Mouse (Mus musculus): ENCODE measurements at regions not wholly inside any gene's neighbourhood (a gene's known extent, or its start where the extent isn't known, plus 50 kb on each side); places are given as distances from the start of the nearest gene placed in this dataset.
A peak's percentile ranks its signal among the peaks of the same experiment; 100 is the strongest.

DNA sequence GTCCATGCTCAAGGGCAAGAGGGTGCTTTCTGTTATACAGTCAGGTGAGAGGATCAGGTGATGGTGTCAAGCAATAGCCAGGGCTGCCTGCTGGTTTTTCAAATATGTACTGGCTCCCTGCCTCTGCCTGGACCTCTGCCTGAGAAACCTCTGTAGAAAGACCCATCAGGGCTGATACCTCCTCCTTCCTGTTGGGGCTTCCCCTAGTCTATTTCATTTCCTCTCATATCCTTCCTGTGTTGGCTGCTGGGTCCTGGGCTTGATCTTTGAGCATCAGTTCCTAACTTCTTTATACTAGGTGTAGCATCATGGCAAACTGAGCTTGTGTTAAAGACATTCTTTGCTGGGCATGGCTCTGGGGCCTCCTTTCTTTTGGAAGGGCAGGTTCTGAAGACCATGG is 89.5 kb downstream of the Tmem38b start:
- Histone ChIP-seq H3K27me3 (replicated peaks) (no peaks in the 10 kb centered on the region), H3K9me3 (replicated peaks) (no peaks in the 10 kb centered on the region), H3K4me1 (no peaks in the 10 kb centered on the region), H3K4me3 (no peak overlapping the region), H3K9ac (no peak overlapping the region), H3K36me3 (no peaks in the 10 kb centered on the region), H3K27ac (no peak overlapping the region), H3K4me2 (no peak overlapping the region)
- ATAC-seq = no peak

DNA sequence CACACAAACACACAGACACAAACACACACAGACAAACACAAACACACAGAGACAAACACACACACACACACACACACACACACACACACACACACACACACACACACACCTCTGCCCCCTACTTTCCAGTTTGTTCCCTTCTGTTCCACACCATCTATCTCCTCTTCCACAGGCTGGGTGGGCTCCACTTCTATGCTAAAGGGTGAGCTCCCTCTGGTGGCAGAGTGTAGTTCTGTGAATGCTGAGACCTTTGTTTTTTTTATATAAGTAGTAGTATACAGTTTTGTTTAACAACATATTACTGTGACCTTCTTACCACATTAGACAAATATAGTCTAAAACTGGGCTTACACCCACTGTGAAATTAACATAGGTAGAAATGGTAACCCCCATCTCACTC is 93.3 kb downstream of the Tmem38b start:
- H3K36me3 ChIP-seq = no peaks in the 10 kb centered on the region
- H3K4me1 ChIP-seq = no peaks in the 10 kb centered on the region
- H3K9me3 ChIP-seq (replicated peaks) = no peaks in the 10 kb centered on the region
- no peak overlapping the region for H3K4me2 ChIP-seq
- no peaks in the 10 kb centered on the region for H3K27me3 ChIP-seq (replicated peaks)
- ATAC-seq = no peak
- no peak overlapping the region for H3K9ac ChIP-seq
- no peak overlapping the region for H3K4me3 ChIP-seq
- no peak overlapping the region for H3K27ac ChIP-seq

DNA sequence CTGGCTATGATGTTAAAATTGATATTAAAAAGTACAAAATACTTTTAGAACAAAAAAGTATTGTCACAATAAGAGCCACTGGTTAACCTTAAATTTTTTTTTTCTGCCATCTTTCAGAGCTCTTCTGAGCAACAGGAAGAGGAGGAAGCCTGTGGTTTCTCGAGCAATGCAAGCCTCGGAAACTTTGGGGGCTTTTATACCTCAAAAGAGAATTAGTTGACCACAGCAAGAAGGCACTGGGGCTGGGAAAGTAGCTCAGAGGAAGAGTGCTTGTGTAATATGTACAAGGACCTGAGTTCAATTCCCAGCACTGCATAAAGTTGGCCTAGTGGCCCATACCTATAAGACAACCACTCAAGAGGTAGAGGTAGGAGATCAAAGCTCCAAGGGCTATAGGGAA is 94.7 kb downstream of the Tmem38b start:
- Histone ChIP-seq H3K9ac (no peak overlapping the region), H3K4me3 (no peak overlapping the region), H3K27me3 (replicated peaks) (no peaks in the 10 kb centered on the region), H3K9me3 (replicated peaks) (no peaks in the 10 kb centered on the region), H3K36me3 (no peaks in the 10 kb centered on the region), H3K4me2 (no peak overlapping the region), H3K27ac (no peak overlapping the region), H3K4me1 (no peaks in the 10 kb centered on the region)
- WGBS (ENCODE audit: insufficient replicate concordance) = 16% methylated on average over 2 of the region's 2 CpGs
- ATAC-seq = no peak

DNA sequence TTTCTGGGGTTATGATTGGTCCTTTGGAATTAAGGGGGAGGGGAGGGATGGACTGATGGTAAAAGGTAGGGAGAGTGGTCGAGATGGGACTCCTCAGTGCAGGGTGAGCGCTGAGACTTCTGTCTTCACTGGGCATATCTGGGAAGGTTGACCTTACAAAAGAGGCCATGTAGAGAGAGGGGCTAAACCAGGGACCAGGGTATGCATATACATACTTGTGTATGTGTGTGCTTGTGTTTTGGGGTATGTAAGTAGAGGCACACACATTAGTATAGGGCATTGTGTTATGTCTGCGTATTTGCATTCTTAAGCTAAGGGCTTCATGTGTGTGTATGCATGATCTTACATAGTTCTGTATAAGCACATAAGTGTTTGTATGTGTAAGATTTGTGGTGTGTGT is 105.2 kb downstream of the Tmem38b start:
- Histone ChIP-seq H3K9me3 (replicated peaks) (no peaks in the 10 kb centered on the region), H3K4me1 (no peaks in the 10 kb centered on the region), H3K27me3 (replicated peaks) (no peaks in the 10 kb centered on the region), H3K4me2 (no peak overlapping the region), H3K4me3 (no peak overlapping the region), H3K27ac (no peak overlapping the region), H3K9ac (no peak overlapping the region), H3K36me3 (no peaks in the 10 kb centered on the region)
- no peak for ATAC-seq
- WGBS (ENCODE audit: insufficient replicate concordance) = 74% methylated on average over 3 of the region's 3 CpGs

DNA sequence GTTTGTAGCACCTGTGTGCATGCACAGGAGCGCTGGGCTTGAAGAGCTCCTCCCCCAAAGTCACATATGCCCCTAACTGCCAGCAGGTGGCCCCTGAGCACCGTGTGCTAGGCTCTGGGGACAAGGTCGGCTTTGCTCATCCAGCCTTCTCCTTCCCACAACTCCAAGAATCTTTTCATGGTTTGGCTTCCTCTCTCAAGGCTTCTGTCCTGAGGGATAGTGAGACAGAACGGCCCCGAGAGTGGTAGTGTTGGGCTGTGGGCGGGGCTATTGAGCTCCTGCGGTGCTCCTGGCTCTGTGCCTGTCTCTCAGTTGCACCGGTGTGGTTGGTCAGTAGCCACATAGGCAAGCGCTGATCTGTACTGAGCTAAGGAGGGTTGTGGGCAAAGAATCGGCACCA is 105.7 kb downstream of the Tmem38b start:
- Histone ChIP-seq H3K4me3 (no peak overlapping the region), H3K9me3 (replicated peaks) (no peaks in the 10 kb centered on the region), H3K4me2 (peak overlapping the region; percentile 29), H3K36me3 (no peaks in the 10 kb centered on the region), H3K27ac (no peak overlapping the region), H3K27me3 (replicated peaks) (no peaks in the 10 kb centered on the region), H3K4me1 (no peaks in the 10 kb centered on the region), H3K9ac (no peak overlapping the region)
- WGBS (ENCODE audit: insufficient replicate concordance) = 7% methylated on average over 10 of the region's 10 CpGs
- ATAC-seq = 0 out of 2 replicates have a peak, but pooled peaks have one; percentile 15

DNA sequence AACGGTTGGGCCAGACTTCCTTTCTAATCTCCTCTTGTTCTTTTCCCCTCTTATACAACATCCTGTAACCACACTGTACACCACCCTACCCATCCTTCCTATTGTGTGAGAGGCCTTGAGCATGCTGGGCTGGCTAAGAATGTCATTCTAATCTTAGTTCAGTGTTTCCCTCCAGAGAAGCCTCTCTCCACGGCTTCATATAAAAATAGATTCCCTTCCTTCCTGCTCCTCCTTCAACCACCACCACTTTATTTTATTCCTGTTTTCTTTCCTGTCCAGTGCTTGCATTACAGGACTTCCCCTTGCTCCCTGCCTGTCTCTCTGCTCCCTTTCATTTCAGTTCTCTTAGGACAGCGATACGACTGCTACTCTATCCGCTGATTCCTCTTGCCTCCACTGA is 109.5 kb downstream of the Tmem38b start:
- no peak for ATAC-seq
- H3K27ac ChIP-seq = no peak overlapping the region
- WGBS (ENCODE audit: insufficient replicate concordance) = 18% methylated on average over 5 of the region's 5 CpGs

DNA sequence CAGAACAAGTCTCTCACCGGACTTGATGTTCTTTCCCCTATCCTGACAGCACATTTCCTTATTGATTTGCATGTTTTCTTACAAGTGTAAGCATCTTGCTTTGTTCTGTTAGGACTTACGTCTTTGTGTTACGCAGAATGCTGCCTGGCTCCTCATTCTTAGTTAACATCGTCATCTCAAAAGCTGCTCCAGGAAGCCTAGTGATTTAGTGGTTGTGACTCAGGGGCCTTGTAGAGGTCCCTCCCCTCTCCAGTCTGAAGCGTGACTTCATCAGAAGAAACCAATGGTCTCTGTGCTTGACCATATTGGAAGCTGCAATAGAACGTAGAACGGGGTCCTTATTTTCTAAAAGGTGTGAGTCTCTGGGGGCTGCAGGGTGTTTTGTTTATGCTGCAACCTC is 122.9 kb downstream of the Tmem38b start:
- H3K27ac ChIP-seq = no peak overlapping the region
- H3K4me3 ChIP-seq = no peak overlapping the region
- H3K4me1 ChIP-seq = no peaks in the 10 kb centered on the region
- H3K4me2 ChIP-seq = no peak overlapping the region
- no peaks in the 10 kb centered on the region for H3K36me3 ChIP-seq
- no peak for ATAC-seq
- 75% methylated on average over 7 of the region's 7 CpGs for WGBS (ENCODE audit: insufficient replicate concordance)
- no peak overlapping the region for H3K9ac ChIP-seq
- H3K27me3 ChIP-seq (replicated peaks) = no peaks in the 10 kb centered on the region
- no peaks in the 10 kb centered on the region for H3K9me3 ChIP-seq (replicated peaks)

More for the DNA sequence above, 109.5 kb downstream of the Tmem38b start:
- Histone ChIP-seq H3K27me3 (replicated peaks) (no peaks in the 10 kb centered on the region), H3K4me3 (no peak overlapping the region), H3K36me3 (no peaks in the 10 kb centered on the region), H3K4me1 (no peaks in the 10 kb centered on the region), H3K4me2 (no peak overlapping the region), H3K9me3 (replicated peaks) (no peaks in the 10 kb centered on the region), H3K9ac (no peak overlapping the region)

DNA sequence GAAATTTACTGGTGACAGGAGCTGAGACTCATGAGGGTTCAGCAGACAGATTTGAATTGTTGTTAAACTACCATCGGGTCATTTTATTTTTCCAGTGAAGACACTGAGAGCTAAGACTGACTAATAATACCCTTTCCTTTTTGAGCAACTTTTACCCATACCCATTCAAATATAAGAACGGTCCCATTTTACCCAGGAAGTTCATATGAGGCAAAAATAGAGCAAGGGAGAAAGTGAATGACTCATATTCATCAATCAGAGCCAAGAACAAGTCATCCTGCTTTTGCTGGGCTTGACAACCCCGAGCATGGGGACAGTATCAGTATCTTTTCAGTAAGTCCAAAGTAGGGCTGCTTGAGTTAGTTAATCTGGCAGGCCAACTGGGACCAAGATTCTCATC is 123.3 kb downstream of the Tmem38b start:
- H3K27me3 ChIP-seq (replicated peaks) = no peaks in the 10 kb centered on the region
- no peak overlapping the region for H3K4me2 ChIP-seq
- no peak for ATAC-seq
- no peaks in the 10 kb centered on the region for H3K36me3 ChIP-seq
- H3K4me3 ChIP-seq = no peak overlapping the region
- no peak overlapping the region for H3K9ac ChIP-seq
- H3K27ac ChIP-seq = no peak overlapping the region
- no peaks in the 10 kb centered on the region for H3K9me3 ChIP-seq (replicated peaks)
- 58% methylated on average over 3 of the region's 3 CpGs for WGBS (ENCODE audit: insufficient replicate concordance)
- H3K4me1 ChIP-seq = no peaks in the 10 kb centered on the region

DNA sequence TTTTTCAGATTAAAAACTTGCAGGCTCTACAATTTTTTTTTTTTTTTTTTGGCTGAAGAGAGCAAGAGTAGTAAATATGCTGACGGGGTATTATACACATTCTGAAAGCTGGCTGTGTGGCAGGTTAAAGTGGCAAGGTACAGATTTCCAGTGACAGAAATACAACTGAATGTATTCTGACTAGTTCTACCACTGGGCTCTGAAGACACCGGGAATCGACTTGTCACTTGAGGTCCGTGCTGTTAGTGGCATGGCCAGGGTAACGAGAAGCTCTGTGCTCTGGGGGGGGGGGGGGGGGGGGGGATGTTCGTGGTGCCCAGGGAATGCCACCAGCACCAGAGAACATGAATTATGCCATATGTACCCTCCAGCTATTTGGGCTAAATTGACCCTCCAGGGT is 124.7 kb downstream of the Tmem38b start:
- ATAC-seq = no peak
- H3K4me1 ChIP-seq = no peaks in the 10 kb centered on the region
- 67% methylated on average over 6 of the region's 6 CpGs for WGBS (ENCODE audit: insufficient replicate concordance)
- no peaks in the 10 kb centered on the region for H3K9me3 ChIP-seq (replicated peaks)
- H3K4me2 ChIP-seq = no peak overlapping the region
- H3K9ac ChIP-seq = no peak overlapping the region
- no peaks in the 10 kb centered on the region for H3K36me3 ChIP-seq
- H3K4me3 ChIP-seq = no peak overlapping the region
- no peaks in the 10 kb centered on the region for H3K27me3 ChIP-seq (replicated peaks)
- H3K27ac ChIP-seq = no peak overlapping the region

DNA sequence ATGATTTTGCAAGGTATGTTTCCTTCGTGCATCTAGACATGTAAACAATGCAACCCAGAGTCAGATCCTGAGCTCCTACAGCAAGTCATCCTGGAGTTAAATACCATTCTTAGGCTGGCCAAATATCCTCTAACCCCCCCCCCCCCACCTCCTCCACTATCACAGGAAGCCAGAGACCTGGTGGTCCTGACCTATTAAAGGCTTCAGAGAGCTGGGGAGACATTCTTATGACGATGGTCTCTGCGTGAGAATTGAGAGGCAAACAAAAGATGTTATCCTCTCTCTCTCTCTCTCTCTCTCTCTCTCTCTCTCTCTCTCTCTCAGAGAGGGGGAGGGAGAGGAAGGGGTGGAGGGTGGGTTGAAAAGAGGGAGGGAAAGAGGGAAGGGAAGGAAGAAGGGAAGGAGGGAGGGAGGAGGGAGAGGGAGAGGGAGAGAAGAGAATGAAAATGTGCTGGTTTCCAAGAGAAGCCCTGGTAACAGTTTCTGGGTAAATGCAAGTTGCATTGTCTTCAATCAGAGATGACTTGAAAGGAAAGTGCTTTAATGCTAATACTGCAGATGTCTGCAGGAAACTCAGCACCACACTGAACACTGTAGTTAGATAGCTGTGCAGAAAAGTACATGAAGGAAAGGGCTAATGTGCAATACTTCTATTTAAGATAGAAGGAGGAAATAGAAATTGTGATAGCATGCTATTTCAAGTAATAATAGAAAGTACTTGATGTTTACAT is 125.3 kb downstream of the Tmem38b start:
- no peaks in the 10 kb centered on the region for H3K9me3 ChIP-seq (replicated peaks)
- no peak for ATAC-seq
- H3K36me3 ChIP-seq = no peaks in the 10 kb centered on the region
- no peak overlapping the region for H3K4me3 ChIP-seq
- no peaks in the 10 kb centered on the region for H3K4me1 ChIP-seq
- H3K27me3 ChIP-seq (replicated peaks) = no peaks in the 10 kb centered on the region
- no peak overlapping the region for H3K27ac ChIP-seq
- H3K9ac ChIP-seq = no peak overlapping the region
- 26% methylated on average over 3 of the region's 3 CpGs for WGBS (ENCODE audit: insufficient replicate concordance)
- H3K4me2 ChIP-seq = no peak overlapping the region

DNA sequence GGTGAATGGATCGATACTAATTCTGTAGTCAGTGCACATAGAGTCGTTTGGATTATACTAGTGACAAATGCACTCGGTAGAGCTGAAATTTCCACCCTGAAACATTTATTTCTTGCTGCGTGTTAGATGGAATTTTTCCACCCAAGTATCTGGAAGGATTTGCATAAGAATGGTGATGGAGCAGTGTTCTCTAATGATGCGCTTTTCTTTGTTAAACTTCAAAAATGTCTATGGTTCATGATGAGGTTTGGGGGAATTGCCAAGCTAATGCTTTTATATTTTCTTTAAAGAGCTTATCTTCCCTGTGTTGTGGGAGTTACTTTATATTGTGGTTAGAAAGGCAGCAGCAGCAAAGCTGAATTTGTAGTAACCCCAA is 125.9 kb downstream of the Tmem38b start:
- Histone ChIP-seq H3K27me3 (replicated peaks) (no peaks in the 10 kb centered on the region), H3K27ac (no peak overlapping the region), H3K36me3 (no peaks in the 10 kb centered on the region), H3K4me2 (no peak overlapping the region), H3K4me1 (no peaks in the 10 kb centered on the region), H3K9ac (no peak overlapping the region), H3K9me3 (replicated peaks) (no peaks in the 10 kb centered on the region), H3K4me3 (no peak overlapping the region)
- WGBS (ENCODE audit: insufficient replicate concordance) = 61% methylated on average over 5 of the region's 5 CpGs
- no peak for ATAC-seq

DNA sequence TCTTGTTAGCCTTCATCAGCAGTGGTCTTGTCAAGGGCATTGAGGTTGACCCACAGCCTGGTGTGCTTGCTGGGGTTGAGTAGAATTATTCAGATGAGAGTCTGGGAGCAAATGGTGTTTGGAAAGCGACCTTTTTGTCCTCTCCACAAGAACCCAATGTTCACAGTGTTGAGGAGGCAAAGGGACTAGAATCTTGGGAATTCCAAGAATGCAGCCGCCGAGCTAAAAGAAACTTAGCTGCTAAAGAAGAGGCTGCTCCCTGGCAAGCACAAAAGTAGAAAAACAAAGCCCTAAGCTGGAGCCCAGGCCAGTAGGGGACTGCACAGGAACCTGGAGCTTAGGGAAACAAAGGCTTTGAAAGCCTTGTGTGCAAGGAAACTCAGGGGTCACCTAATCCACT is 126.4 kb downstream of the Tmem38b start:
- Histone ChIP-seq H3K27ac (no peak overlapping the region), H3K9me3 (replicated peaks) (no peaks in the 10 kb centered on the region), H3K27me3 (replicated peaks) (no peaks in the 10 kb centered on the region), H3K9ac (no peak overlapping the region), H3K4me2 (no peak overlapping the region), H3K4me3 (no peak overlapping the region), H3K36me3 (no peaks in the 10 kb centered on the region), H3K4me1 (no peaks in the 10 kb centered on the region)
- WGBS (ENCODE audit: insufficient replicate concordance) = 23% methylated on average over 3 of the region's 3 CpGs
- ATAC-seq = no peak

DNA sequence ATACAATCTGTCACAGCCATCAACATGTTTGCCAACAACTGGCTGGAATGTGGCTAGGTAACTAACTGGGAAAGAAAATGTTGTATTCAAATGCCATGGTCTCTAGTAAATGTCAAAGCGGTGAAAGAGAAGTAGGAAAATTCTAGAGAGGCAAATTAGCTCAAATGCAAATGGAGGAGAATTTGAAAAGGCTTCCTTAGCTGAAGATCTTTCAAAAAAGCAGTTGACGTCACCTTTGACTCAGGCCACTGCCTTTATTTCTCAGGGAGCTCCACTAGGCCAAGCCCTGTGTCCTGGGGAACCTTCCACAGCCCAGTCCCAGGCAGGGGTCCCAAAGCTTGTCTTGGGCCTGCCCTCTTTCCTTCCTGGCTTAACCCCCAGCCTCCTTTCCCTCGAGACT is 136.6 kb downstream of the Tmem38b start:
- H3K9me3 ChIP-seq (replicated peaks) = no peaks in the 10 kb centered on the region
- H3K4me3 ChIP-seq = no peak overlapping the region
- H3K4me2 ChIP-seq = no peak overlapping the region
- H3K9ac ChIP-seq = no peak overlapping the region
- ATAC-seq = no peak
- H3K27ac ChIP-seq = no peak overlapping the region
- no peaks in the 10 kb centered on the region for H3K36me3 ChIP-seq
- 52% methylated on average over 3 of the region's 3 CpGs for WGBS (ENCODE audit: insufficient replicate concordance)
- no peaks in the 10 kb centered on the region for H3K27me3 ChIP-seq (replicated peaks)
- no peaks in the 10 kb centered on the region for H3K4me1 ChIP-seq
